Mouse (Mus musculus) C2C12 (cell line): ENCODE data around the gene Atg4a-ps.

Source experiments
- CEBPB ChIP-seq: IDR thresholded peaks from one replicate; pipeline ENCODE4 v1.6.1; 2011; ENCODE audit warnings: low read depth, mild to moderate bottlenecking, control low read depth, moderate library complexity
- CTCF ChIP-seq: IDR thresholded peaks from one replicate; pipeline ENCODE4 v1.5.1; 2011; ENCODE audit not compliant: control insufficient read depth, insufficient read depth, insufficient read length
- MAX ChIP-seq: IDR thresholded peaks from one replicate; pipeline ENCODE4 v1.6.1; 2011; ENCODE audit warnings: mild to moderate bottlenecking, control low read depth
- MYOD1 ChIP-seq: IDR thresholded peaks from one replicate; pipeline ENCODE4 v1.6.1; 2011; ENCODE audit warnings: low read depth; ENCODE audit not compliant: control insufficient read depth, insufficient read length
- MYOG ChIP-seq: IDR thresholded peaks from one replicate; pipeline ENCODE4 v1.6.1; 2011; ENCODE audit not compliant: control insufficient read depth, insufficient read length; ENCODE audit errors: extremely low read depth
- USF1 ChIP-seq: IDR thresholded peaks from one replicate; pipeline ENCODE4 v1.6.1; 2011; ENCODE audit warnings: low read depth, mild to moderate bottlenecking, control low read depth, moderate library complexity

DNA sequence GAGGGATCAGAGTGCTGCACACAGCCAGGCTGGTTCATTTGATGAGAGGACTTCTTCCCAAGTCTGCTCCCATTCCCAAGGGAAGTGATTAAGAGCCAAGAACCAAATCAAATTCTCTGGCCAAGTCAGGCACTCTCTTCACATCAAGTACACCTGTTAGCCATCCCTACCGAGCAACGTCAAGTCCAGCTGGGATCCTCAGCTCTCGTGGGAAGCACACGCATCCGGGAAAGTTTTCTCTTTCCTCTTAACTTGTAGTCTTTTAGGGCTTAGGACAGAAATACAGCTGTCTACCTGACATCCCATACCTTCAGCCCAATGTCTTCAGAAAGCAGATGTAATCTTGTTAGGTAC lies 38.1 kb upstream of the Atg4a-ps start:
- TF ChIP-seq CTCF (no peak), CEBPB (no peak), USF1 (no peak), MYOD1 (peak; percentile 70), MAX (no peak), MYOG (no peak)
